Mouse (Mus musculus) olfactory bulb, adult 2 months (tissue): ENCODE data around the gene Nbl1. TPM values are rescaled to one million over a fixed set of nuclear protein-coding genes. Genes with fewer than 3 reads are reported as not detected.

Experiments used
- H3K27ac ChIP-seq: fragments of 200-500 bp; 2 replicates; pipeline ENCODE4 v1.5.1; 2012; ENCODE audit warnings: low read depth, low read length; ENCODE audit not compliant: insufficient read depth
- H3K4me1 ChIP-seq: fragments of 200-500 bp; 2 replicates; pipeline ENCODE4 v1.6.1; 2012; ENCODE audit warnings: low read length; ENCODE audit not compliant: control insufficient read depth, insufficient read depth
- H3K4me3 ChIP-seq: fragments of 200-500 bp; 2 replicates; pipeline ENCODE4 v1.5.1; 2012; ENCODE audit warnings: mild to moderate bottlenecking, low read depth, low read length, moderate library complexity; ENCODE audit not compliant: insufficient read depth
- CTCF ChIP-seq: fragments of 200-500 bp; IDR thresholded peaks from 2 replicates; pipeline ENCODE4 v1.5.1; 2012; ENCODE audit warnings: low read depth, mild to moderate bottlenecking, low read length, moderate library complexity; ENCODE audit not compliant: insufficient read depth
- POLR2A ChIP-seq: fragments of 200-500 bp; IDR thresholded peaks from 2 replicates; pipeline ENCODE4 v1.6.1; 2012; ENCODE audit warnings: mild to moderate bottlenecking, low read depth, low read length, moderate library complexity; ENCODE audit not compliant: insufficient read depth
- WGBS: fragments of 180-500 bp; shearing (Covaris S2); methylation state at CpG from one replicate; pipeline ENCODE4 v1.1.7; 2018; 5-methylcytosine and 5-hydroxymethylcytosine counted together
- polyA plus RNA-seq: library from polyadenylated mRNA; stranded (reverse); fragments of >200 nt; gene quantifications from 2 replicates; pipeline ENCODE4 v1.2.4, GENCODE M21; 2012; ENCODE audit warnings: low replicate concordance; ENCODE audit not compliant: missing spikeins, insufficient read depth, insufficient read length

Gene Nbl1
- polyA plus RNA-seq, 1 experiment = not detected

DNA sequence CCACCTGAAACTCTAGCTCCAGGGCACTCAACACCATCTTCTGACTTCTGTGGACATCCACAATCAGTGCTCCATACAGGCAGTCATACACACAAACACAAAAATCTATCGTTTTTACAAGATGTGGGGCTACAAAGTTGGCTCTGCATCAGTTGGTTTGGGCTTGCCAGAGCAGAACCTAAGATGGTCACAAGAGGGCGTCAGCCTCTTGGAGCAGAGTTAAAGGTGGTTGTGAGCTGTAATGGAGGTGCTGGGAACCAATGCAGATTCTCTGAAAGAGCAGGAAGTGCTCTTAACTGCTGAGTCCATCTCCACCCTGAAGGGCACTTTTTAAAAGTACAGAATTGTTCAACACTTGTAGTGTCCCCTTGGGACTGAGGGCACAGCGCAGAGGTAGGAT is 33.7 kb upstream of the Nbl1 start:
- whole genome bisulfite sequencing = 90% methylated on average over 3 of the region's 3 CpGs

GRCm38 (mm10) chr4:139124940-139125339 is 32.1 kb upstream of the Nbl1 start:
- H3K4me3 ChIP-seq = no peak overlapping the region
- peaks cover 6% of the 10 kb centered on the region for H3K4me1 ChIP-seq
- TF ChIP-seq CTCF (no peak), POLR2A (no peak)
- no peak overlapping the region for H3K27ac ChIP-seq
- 82% methylated on average over 6 of the region's 6 CpGs for WGBS

More for the DNA sequence above, 33.7 kb upstream of the Nbl1 start:
- Histone ChIP-seq H3K4me1 (peaks cover 7% of the 10 kb centered on the region), H3K27ac (no peak overlapping the region), H3K4me3 (no peak overlapping the region)
- no peak for TF ChIP-seq POLR2A
- no peak for TF ChIP-seq CTCF

- 97% methylated on average over 4 of the region's 4 CpGs for WGBS
- TF ChIP-seq POLR2A (no peak), CTCF (no peak)
- no peak overlapping the region for H3K27ac ChIP-seq
- H3K4me3 ChIP-seq = no peak overlapping the region
- no peaks in the 10 kb centered on the region for H3K4me1 ChIP-seq
Observed at GRCm38 (mm10) chr4:139122557-139122956, 29.8 kb upstream of the Nbl1 start.

DNA sequence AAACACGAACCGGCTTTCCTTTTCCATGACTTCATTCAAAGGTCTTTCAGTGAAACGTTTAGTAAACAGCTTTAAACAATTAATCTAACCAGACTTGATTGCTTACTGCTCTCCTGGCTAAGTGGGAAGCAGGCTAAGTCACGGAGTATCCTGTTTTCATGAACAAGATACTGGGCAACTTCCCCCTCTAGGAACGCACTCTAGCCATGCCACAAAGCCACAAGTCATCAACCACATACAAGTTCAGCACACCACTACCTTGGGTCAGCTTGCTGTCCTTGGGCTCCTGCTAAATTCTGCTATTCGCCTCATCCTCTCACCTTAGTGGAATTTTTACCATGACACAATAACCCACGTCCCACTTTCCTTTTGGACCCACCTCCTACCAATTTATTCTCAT is 28.2 kb upstream of the Nbl1 start:
- Histone ChIP-seq H3K27ac (no peak overlapping the region), H3K4me3 (no peak overlapping the region), H3K4me1 (peaks cover 2% of the 10 kb centered on the region; the same call in 1 of the 2 replicates)
- TF ChIP-seq CTCF (no peak), POLR2A (no peak)
- 62% methylated on average over 7 of the region's 7 CpGs for WGBS

GRCm38 (mm10) chr4:139120281-139120814 is 27.6 kb upstream of the Nbl1 start:
- TF ChIP-seq CTCF = no peak
- TF ChIP-seq POLR2A = no peak
- H3K4me3 ChIP-seq = no peak overlapping the region
- 83% methylated on average over 4 of the region's 4 CpGs for WGBS
- peaks cover 2% of the 10 kb centered on the region; the same call in 1 of the 2 replicates for H3K4me1 ChIP-seq
- no peak overlapping the region for H3K27ac ChIP-seq

- no peak overlapping the region for H3K27ac ChIP-seq
- WGBS = 42% methylated on average over 3 of the region's 3 CpGs
- H3K4me1 ChIP-seq = peaks cover 5% of the 10 kb centered on the region
- no peak overlapping the region for H3K4me3 ChIP-seq
- TF ChIP-seq CTCF (no peak), POLR2A (no peak)
Observed at GRCm38 (mm10) chr4:139116356-139117063, 23.7 kb upstream of the Nbl1 start.

GRCm38 (mm10) chr4:139115721-139116120 is 22.9 kb upstream of the Nbl1 start:
- TF ChIP-seq POLR2A (no peak), CTCF (no peak)
- Histone ChIP-seq H3K4me1 (peaks cover 8% of the 10 kb centered on the region), H3K4me3 (no peak overlapping the region), H3K27ac (no peak overlapping the region)
- WGBS = 70% methylated on average over 5 of the region's 5 CpGs

- H3K4me3 ChIP-seq = no peak overlapping the region
- H3K4me1 ChIP-seq = peaks cover 10% of the 10 kb centered on the region
- 80% methylated on average over 3 of the region's 3 CpGs for WGBS
- H3K27ac ChIP-seq = no peak overlapping the region
- TF ChIP-seq CTCF = no peak
Observed at GRCm38 (mm10) chr4:139112482-139112881, 19.7 kb upstream of the Nbl1 start.

DNA sequence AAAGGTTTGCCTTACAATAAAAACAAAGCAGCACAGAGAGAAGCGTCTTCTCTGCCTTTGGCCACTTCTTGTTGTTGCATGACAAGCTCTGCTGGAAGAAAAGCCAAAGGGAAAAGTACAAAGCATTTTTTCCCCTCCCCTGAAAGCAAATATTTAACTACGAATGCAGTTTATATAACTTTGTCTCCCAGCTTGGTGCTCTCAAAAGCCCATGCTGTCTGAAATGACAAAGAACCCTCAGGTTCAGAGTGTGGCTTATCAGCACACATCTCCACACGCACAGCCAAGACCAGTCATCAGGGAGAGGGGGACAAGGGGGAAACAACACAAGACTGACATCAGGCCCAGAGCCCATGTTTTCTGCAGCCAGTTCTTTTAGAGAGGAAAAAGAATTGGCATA is 18.6 kb upstream of the Nbl1 start:
- H3K4me3 ChIP-seq = no peak overlapping the region
- peaks cover 8% of the 10 kb centered on the region for H3K4me1 ChIP-seq
- no peak for TF ChIP-seq POLR2A
- no peak for TF ChIP-seq CTCF
- H3K27ac ChIP-seq = no peak overlapping the region
- 55% methylated on average over 3 of the region's 3 CpGs for WGBS
